Mouse (Mus musculus) testis, adult 2 months (tissue): ENCODE results near the gene Trpm1. TPM values are rescaled to one million over a fixed set of nuclear protein-coding genes. Genes with fewer than 3 reads are reported as not detected.

Source experiments
- H3K27ac ChIP-seq: fragments of 200-500 bp; 2 replicates; pipeline ENCODE4 v1.5.1; 2012; ENCODE audit warnings: low read depth, low read length; ENCODE audit not compliant: control insufficient read depth, insufficient read depth
- H3K27me3 ChIP-seq: fragments of 200-500 bp; 2 replicates; pipeline ENCODE4 v1.6.1; 2012; ENCODE audit warnings: mild to moderate bottlenecking, low read length, moderate library complexity; ENCODE audit not compliant: control insufficient read depth, insufficient read depth
- H3K36me3 ChIP-seq: fragments of 200-500 bp; 2 replicates; pipeline ENCODE4 v1.6.1; 2012; ENCODE audit warnings: mild to moderate bottlenecking, low read length; ENCODE audit not compliant: control insufficient read depth, insufficient read depth
- H3K4me1 ChIP-seq: fragments of 200-500 bp; 2 replicates; pipeline ENCODE4 v1.6.1; 2012; ENCODE audit warnings: low read length; ENCODE audit not compliant: control insufficient read depth, insufficient read depth
- H3K4me3 ChIP-seq: fragments of 200-500 bp; 2 replicates; pipeline ENCODE4 v1.5.1; 2012; ENCODE audit warnings: low read depth, mild to moderate bottlenecking, low read length, moderate library complexity, mixed read lengths; ENCODE audit not compliant: control insufficient read depth
- CTCF ChIP-seq: fragments of 200-500 bp; IDR thresholded peaks from 2 replicates; pipeline ENCODE4 v1.5.1; 2012; ENCODE audit warnings: low read depth, mild to moderate bottlenecking, inconsistent platforms, low read length, moderate library complexity; ENCODE audit not compliant: control insufficient read depth, insufficient read depth, insufficient replicate concordance
- POLR2A ChIP-seq: fragments of 200-500 bp; IDR thresholded peaks from 2 replicates; pipeline ENCODE4 v1.6.1; 2012; ENCODE audit warnings: low read depth, mild to moderate bottlenecking, inconsistent platforms, low read length, moderate library complexity; ENCODE audit not compliant: control insufficient read depth
- polyA plus RNA-seq: library from polyadenylated mRNA; depleted of rRNA; stranded (reverse); fragments of >200 nt; gene quantifications from 2 replicates; pipeline ENCODE4 v1.2.3, GENCODE M21; 2012

Gene Trpm1
- polyA plus RNA-seq, 1 experiment, result 2.1 TPM

DNA sequence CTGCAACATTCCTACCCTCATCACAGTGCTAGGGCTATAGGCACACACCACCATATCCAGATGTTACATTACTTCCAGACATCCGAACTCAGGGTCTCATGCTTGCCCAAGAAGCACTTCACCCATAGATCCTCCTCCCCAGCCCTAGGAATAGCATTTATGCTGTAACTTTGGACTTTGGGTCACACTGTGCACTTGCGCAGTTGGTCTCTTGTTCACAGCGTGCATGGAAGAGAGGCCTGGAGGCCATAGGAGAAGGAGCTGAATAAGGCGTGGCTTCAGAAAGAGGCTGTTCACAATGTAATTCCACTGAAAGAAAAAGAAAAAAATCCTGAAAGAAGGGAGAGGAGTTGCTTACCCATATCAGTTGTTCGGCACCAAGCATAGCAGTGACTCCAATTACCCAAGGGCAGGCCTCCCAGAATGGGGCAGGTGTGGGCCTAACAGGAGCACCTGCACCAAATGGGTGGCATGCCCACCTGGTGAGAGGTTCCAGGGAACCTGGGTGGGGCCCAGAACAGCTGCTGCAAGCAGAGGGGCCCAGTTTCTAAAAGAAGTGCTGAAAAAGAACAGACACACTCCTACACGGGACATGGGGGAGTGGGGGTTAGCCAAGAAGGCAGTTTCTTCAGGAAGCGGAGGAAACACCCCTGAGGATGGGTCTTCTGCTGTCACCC lies 84.9 kb downstream of the Trpm1 start:
- no peaks in the 10 kb centered on the region for H3K4me1 ChIP-seq
- no peaks in the 10 kb centered on the region for H3K36me3 ChIP-seq
- no peaks in the 10 kb centered on the region for H3K27me3 ChIP-seq
- TF ChIP-seq POLR2A (no peak), CTCF (no peak)
- no peak overlapping the region for H3K4me3 ChIP-seq
- no peak overlapping the region for H3K27ac ChIP-seq

DNA sequence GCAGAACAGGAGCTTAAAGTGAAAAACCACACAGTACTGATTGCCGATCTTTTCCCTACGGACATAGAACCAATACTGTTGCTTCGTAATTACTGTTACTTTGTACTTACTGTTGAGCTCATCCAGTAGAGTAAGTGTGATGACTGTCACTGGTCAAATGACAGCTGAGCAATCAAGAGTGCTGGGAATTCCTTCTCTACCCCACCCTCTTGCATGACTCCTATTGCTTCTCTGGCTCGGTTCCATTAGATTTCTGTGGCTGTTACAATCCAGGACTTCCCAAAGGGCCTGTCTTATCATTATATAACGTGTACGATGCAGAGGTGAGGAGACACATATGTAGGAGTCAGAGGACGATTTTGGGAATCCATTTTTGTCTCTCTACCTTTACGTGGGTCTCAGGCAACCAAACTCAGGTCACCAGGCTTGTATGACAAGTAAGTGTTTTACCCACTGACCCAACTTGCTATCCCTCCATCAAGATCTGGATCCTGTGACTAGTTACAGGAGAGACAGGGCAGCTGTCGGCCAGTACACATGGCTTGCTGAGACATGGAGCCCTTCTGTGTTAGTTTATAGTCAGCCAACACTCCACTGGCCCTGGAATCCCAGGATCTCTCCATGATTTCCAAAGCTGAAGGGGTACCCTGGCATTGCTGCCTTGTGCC lies 85.6 kb downstream of the Trpm1 start:
- Histone ChIP-seq H3K27me3 (no peaks in the 10 kb centered on the region), H3K4me3 (no peak overlapping the region), H3K36me3 (no peaks in the 10 kb centered on the region), H3K4me1 (no peaks in the 10 kb centered on the region), H3K27ac (no peak overlapping the region)
- no peak for TF ChIP-seq POLR2A
- no peak for TF ChIP-seq CTCF

GRCm38 (mm10) chr7:64239806-64240315 lies 86.2 kb downstream of the Trpm1 start:
- TF ChIP-seq POLR2A (no peak), CTCF (no peak)
- Histone ChIP-seq H3K36me3 (no peaks in the 10 kb centered on the region), H3K27ac (no peak overlapping the region), H3K4me1 (no peaks in the 10 kb centered on the region), H3K4me3 (no peak overlapping the region), H3K27me3 (no peaks in the 10 kb centered on the region)

- TF ChIP-seq CTCF, result no peak
- no peak for TF ChIP-seq POLR2A
- no peak overlapping the region for H3K4me3 ChIP-seq
- H3K4me1 ChIP-seq, result no peaks in the 10 kb centered on the region
- H3K27ac ChIP-seq, result no peak overlapping the region
- H3K36me3 ChIP-seq, result no peaks in the 10 kb centered on the region
- no peaks in the 10 kb centered on the region for H3K27me3 ChIP-seq
These were observed 88.8 kb downstream of the Trpm1 start for GRCm38 (mm10) chr7:64242424-64242823.

GRCm38 (mm10) chr7:64244371-64244770 lies 90.7 kb downstream of the Trpm1 start:
- Histone ChIP-seq H3K4me3 (no peak overlapping the region), H3K4me1 (no peaks in the 10 kb centered on the region), H3K27ac (no peak overlapping the region), H3K27me3 (no peaks in the 10 kb centered on the region), H3K36me3 (no peaks in the 10 kb centered on the region)
- TF ChIP-seq CTCF (no peak), POLR2A (no peak)

GRCm38 (mm10) chr7:64246713-64247112 lies 93.1 kb downstream of the Trpm1 start:
- Histone ChIP-seq H3K4me3 (no peak overlapping the region), H3K27me3 (no peaks in the 10 kb centered on the region), H3K27ac (no peak overlapping the region), H3K36me3 (no peaks in the 10 kb centered on the region), H3K4me1 (no peaks in the 10 kb centered on the region)
- no peak for TF ChIP-seq POLR2A
- no peak for TF ChIP-seq CTCF

GRCm38 (mm10) chr7:64248352-64248751 lies 94.7 kb downstream of the Trpm1 start:
- Histone ChIP-seq H3K4me3 (no peak overlapping the region), H3K27ac (no peak overlapping the region), H3K27me3 (no peaks in the 10 kb centered on the region), H3K4me1 (no peaks in the 10 kb centered on the region), H3K36me3 (no peaks in the 10 kb centered on the region)
- TF ChIP-seq POLR2A (no peak), CTCF (no peak)

DNA sequence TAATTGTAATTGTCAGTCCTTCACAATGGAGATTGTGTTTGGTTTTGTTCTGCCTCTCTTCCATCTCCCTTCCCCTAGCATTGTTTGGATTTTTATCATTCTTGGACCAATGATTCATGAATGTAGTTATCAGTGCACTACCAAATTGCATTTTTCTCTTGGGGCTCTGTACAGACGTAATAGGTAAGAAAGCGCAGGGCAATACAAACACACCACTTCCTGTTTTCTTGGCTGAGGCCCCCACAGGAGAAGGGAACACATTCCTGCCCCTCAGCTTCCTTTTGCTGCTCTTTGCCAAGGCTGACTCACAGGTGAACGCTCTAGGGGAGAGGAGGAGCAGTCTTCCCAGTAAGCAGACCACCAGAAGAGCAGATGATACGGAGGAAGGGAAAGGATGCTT lies 96.1 kb downstream of the Trpm1 start:
- no peak overlapping the region for H3K4me3 ChIP-seq
- no peaks in the 10 kb centered on the region for H3K27me3 ChIP-seq
- no peak for TF ChIP-seq CTCF
- TF ChIP-seq POLR2A, result no peak
- H3K36me3 ChIP-seq, result no peaks in the 10 kb centered on the region
- H3K27ac ChIP-seq, result no peak overlapping the region
- no peaks in the 10 kb centered on the region for H3K4me1 ChIP-seq
